Mouse (Mus musculus) CH12.LX (cell line): ENCODE measurements at regions not wholly inside any gene's neighbourhood (a gene's known extent, or its start where the extent isn't known, plus 50 kb on each side); places are given as distances from the start of the nearest gene placed in this dataset.

Source experiments
- DNase-seq: peaks from one replicate; pipeline ENCODE4 v3.0.0-alpha.2; 2013; ENCODE audit errors: extremely low read depth
- H3K27ac ChIP-seq: 2 replicates; pipeline ENCODE4 v1.5.1; 2012; ENCODE audit warnings: low read depth, mild to moderate bottlenecking, control low read depth, moderate library complexity; ENCODE audit not compliant: insufficient read depth
- H3K27me3 ChIP-seq: replicated peaks from 2 replicates; pipeline ENCODE3; 2012; ENCODE audit warnings: inconsistent platforms
- H3K36me3 ChIP-seq, 2 experiments: replicated peaks in 1 of 2; 2 replicates each; pipeline versions ENCODE3 to v1.6.1; 2012; ENCODE audit warnings: inconsistent platforms in 1 of 2, low read length in 1 of 2, mild to moderate bottlenecking in 1 of 2, mixed read lengths in 1 of 2, moderate library complexity in 1 of 2; ENCODE audit not compliant: control insufficient read depth in 1 of 2, insufficient read depth in 1 of 2
- H3K4me1 ChIP-seq, 2 experiments: 2 replicates each; pipeline ENCODE4 v1.6.1; 2012; ENCODE audit warnings: inconsistent platforms in 1 of 2, moderate library complexity in 1 of 2; ENCODE audit not compliant: insufficient read depth in 2 of 2, control insufficient read depth in 1 of 2
- H3K4me2 ChIP-seq: 2 replicates; pipeline ENCODE4 v1.6.1; 2012; ENCODE audit warnings: low read depth, mild to moderate bottlenecking, control low read depth; ENCODE audit not compliant: poor library complexity, insufficient read depth, severe bottlenecking
- H3K4me3 ChIP-seq, 3 experiments: fragments of 150-350 bp in 1 of 3; sonication (generic) in 1 of 3; replicated peaks in 1 of 3; 2 replicates each; pipeline versions ENCODE3 to v1.5.1; 2011 to 2012; ENCODE audit warnings: low read depth in 2 of 3, low read length in 2 of 3, mild to moderate bottlenecking in 2 of 3, moderate library complexity in 2 of 3, control low read depth in 1 of 3, improper control_type of control experiment in 1 of 3, inconsistent platforms in 1 of 3, mixed read lengths in 1 of 3; ENCODE audit not compliant: poor library complexity in 1 of 3
- H3K79me2 ChIP-seq: replicated peaks from 2 replicates; pipeline ENCODE4 v1.6.1; 2012; ENCODE audit warnings: mild to moderate bottlenecking, moderate library complexity; ENCODE audit not compliant: control insufficient read depth, poor library complexity, insufficient read depth, severe bottlenecking; ENCODE audit errors: extremely low read depth
- H3K9ac ChIP-seq: 2 replicates; pipeline ENCODE4 v1.6.1; 2012; ENCODE audit warnings: low read depth, mild to moderate bottlenecking, control low read depth, moderate library complexity; ENCODE audit not compliant: insufficient read depth
- H3K9me3 ChIP-seq: replicated peaks from 2 replicates; pipeline ENCODE3; 2012; ENCODE audit warnings: low read length, inconsistent platforms, mixed read lengths
- CHD1 ChIP-seq: IDR thresholded peaks from 2 replicates; pipeline ENCODE4 v1.6.1; 2012; ENCODE audit warnings: low read depth, low read length, improper control_type of control experiment, inconsistent platforms
- CHD2 ChIP-seq: IDR thresholded peaks from 2 replicates; pipeline ENCODE4 v1.6.1; 2011; ENCODE audit warnings: low read length, improper control_type of control experiment
- E2F4 ChIP-seq: IDR thresholded peaks from 2 replicates; pipeline ENCODE4 v1.6.1; 2011; ENCODE audit warnings: low read depth, low read length, improper control_type of control experiment; ENCODE audit not compliant: insufficient replicate concordance
- ELF1 ChIP-seq: IDR thresholded peaks from 2 replicates; pipeline ENCODE4 v1.6.1; 2014; ENCODE audit warnings: low read depth, mild to moderate bottlenecking, inconsistent platforms, low read length, improper control_type of control experiment
- ETS1 ChIP-seq: conservative IDR thresholded peaks from 2 replicates; pipeline ENCODE4 v1.6.1; 2012; ENCODE audit warnings: low read depth, mild to moderate bottlenecking, inconsistent platforms, low read length, improper control_type of control experiment, moderate library complexity
- JUN ChIP-seq: IDR thresholded peaks from 2 replicates; pipeline ENCODE4 v1.6.1; 2011; ENCODE audit warnings: low read depth, mild to moderate bottlenecking, low read length, improper control_type of control experiment, moderate library complexity; ENCODE audit not compliant: insufficient read depth
- MAFK ChIP-seq: IDR thresholded peaks from 2 replicates; pipeline ENCODE4 v1.6.1; 2011; ENCODE audit warnings: low read length, improper control_type of control experiment; ENCODE audit not compliant: insufficient replicate concordance
- MAZ ChIP-seq: IDR thresholded peaks from 2 replicates; pipeline ENCODE4 v1.6.1; 2012; ENCODE audit warnings: low read depth, mild to moderate bottlenecking, inconsistent platforms, low read length, improper control_type of control experiment, moderate library complexity
- PAX5 ChIP-seq: IDR thresholded peaks from 2 replicates; pipeline ENCODE4 v1.6.1; 2012; ENCODE audit warnings: low read length, inconsistent platforms, mixed read lengths
- POLR2A ChIP-seq: IDR thresholded peaks from 2 replicates; pipeline ENCODE4 v1.6.1; 2011; ENCODE audit warnings: low read depth, mild to moderate bottlenecking, improper control_type of control experiment, low read length
- POLR2AphosphoS2 ChIP-seq: IDR thresholded peaks from 2 replicates; pipeline ENCODE4 v1.6.1; 2011; ENCODE audit warnings: low read depth, low read length, improper control_type of control experiment
- SMC3 ChIP-seq: IDR thresholded peaks from 2 replicates; pipeline ENCODE4 v1.6.1; 2011; ENCODE audit warnings: low read depth, low read length, improper control_type of control experiment
- TCF12 ChIP-seq: IDR thresholded peaks from 2 replicates; pipeline ENCODE4 v1.6.1; 2014; ENCODE audit warnings: low read depth, mild to moderate bottlenecking, inconsistent platforms, low read length, improper control_type of control experiment
- UBTF ChIP-seq: IDR thresholded peaks from 2 replicates; pipeline ENCODE4 v1.6.1; 2012; ENCODE audit warnings: low read depth, mild to moderate bottlenecking, inconsistent platforms, low read length, improper control_type of control experiment, moderate library complexity
- USF1 ChIP-seq: IDR thresholded peaks from 2 replicates; pipeline ENCODE4 v1.6.1; 2014; ENCODE audit warnings: low read depth, mild to moderate bottlenecking, inconsistent platforms, low read length, improper control_type of control experiment
- USF2 ChIP-seq: conservative IDR thresholded peaks from 2 replicates; pipeline ENCODE4 v1.6.1; 2011; ENCODE audit warnings: low read depth, low read length, improper control_type of control experiment
- ZC3H11A ChIP-seq: IDR thresholded peaks from 2 replicates; pipeline ENCODE4 v1.6.1; 2012; ENCODE audit warnings: low read depth, mild to moderate bottlenecking, inconsistent platforms, low read length, improper control_type of control experiment
- ZKSCAN1 ChIP-seq: IDR thresholded peaks from 2 replicates; pipeline ENCODE4 v1.6.1; 2012; ENCODE audit warnings: low read depth, inconsistent platforms, low read length, improper control_type of control experiment, borderline replicate concordance
- ZMIZ1 ChIP-seq: IDR thresholded peaks from 2 replicates; pipeline ENCODE4 v1.6.1; 2012; ENCODE audit warnings: low read depth, mild to moderate bottlenecking, inconsistent platforms, low read length, improper control_type of control experiment
- dilution Hi-C: fragments of 300-500 bp; cut with MboI; formaldehyde crosslinking; loops from 2 replicates; pipeline ENCODE4 v1.14.3; 2020; ENCODE audit warnings: low sequenced_read_pairs; ENCODE audit not compliant: extremely low pct_unique_long_range_greater_than_20kb, extremely low pct_ligation_motif_present
- in situ Hi-C: fragments of 300-500 bp; cut with MboI; formaldehyde crosslinking; loops from 3 replicates; pipeline ENCODE4 v1.14.3; 2019; ENCODE audit warnings: low sequenced_read_pairs, low pct_ligation_motif_present, low pct_unique_long_range_greater_than_20kb, mixed read lengths

DNA sequence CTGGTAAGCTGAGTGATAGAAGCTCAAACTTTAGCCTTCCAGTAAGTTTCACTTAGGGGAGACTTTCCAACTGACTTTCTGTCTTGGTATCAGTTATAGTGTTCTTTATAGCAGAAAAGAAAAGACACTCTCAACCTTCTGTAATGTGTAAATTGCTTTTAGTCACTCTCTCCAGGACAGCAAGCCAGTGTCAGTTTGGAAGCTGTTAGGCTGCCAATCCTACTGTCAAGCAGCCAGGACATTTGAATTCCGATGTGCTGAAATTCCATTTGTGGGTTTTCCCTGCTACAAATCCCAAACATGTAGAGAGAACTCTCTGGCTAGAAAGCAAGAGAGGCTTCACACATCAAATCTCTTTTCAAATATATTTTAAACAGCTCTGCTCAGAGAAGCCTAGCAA is 390.4 kb downstream of the Olfm4 start:
- Histone ChIP-seq H3K36me3 (no peaks in the 10 kb centered on the region), H3K27me3 (no peaks in the 10 kb centered on the region), H3K9me3 (peaks cover 64% of the 10 kb centered on the region), H3K4me2 (no peak overlapping the region), H3K4me3 (no peak overlapping the region), H3K27ac (no peak overlapping the region), H3K79me2 (no peaks in the 10 kb centered on the region), H3K9ac (no peak overlapping the region), H3K4me1 (no peaks in the 10 kb centered on the region)
- dilution Hi-C loops: no loop called here
- no peak for DNase-seq
- in situ Hi-C loops: no loop called here
- TF ChIP-seq USF1: no peak
- no peak for TF ChIP-seq USF2
- no peak for TF ChIP-seq MAFK
- TF ChIP-seq CHD2: no peak
- no peak for TF ChIP-seq MAZ
- no peak for TF ChIP-seq E2F4
- no peak for TF ChIP-seq POLR2AphosphoS2
- no peak for TF ChIP-seq ETS1
- TF ChIP-seq TCF12: no peak

GRCm38 (mm10) chr14:80377064-80377463 is 393.2 kb downstream of the Olfm4 start:
- in situ Hi-C loops (no loop called here), dilution Hi-C loops (no loop called here)
- peaks cover 68% of the 10 kb centered on the region for H3K9me3 ChIP-seq
- H3K79me2 ChIP-seq: no peaks in the 10 kb centered on the region
- no peak overlapping the region for H3K4me2 ChIP-seq
- H3K9ac ChIP-seq: no peak overlapping the region
- no peaks in the 10 kb centered on the region for H3K36me3 ChIP-seq
- TF ChIP-seq POLR2A (no peak), ZC3H11A (no peak), ELF1 (no peak), CHD2 (no peak), PAX5 (no peak), ZKSCAN1 (no peak), SMC3 (no peak), CHD1 (no peak), ZMIZ1 (no peak), UBTF (no peak), JUN (no peak), USF1 (no peak), MAZ (no peak)
- H3K4me3 ChIP-seq: no peak overlapping the region
- no peak for DNase-seq
- H3K27ac ChIP-seq: no peak overlapping the region
- H3K4me1 ChIP-seq: no peaks in the 10 kb centered on the region
- no peaks in the 10 kb centered on the region for H3K27me3 ChIP-seq
